Mouse (Mus musculus) megakaryocyte, embryonic 14.5 days (primary cell): Measurements from ENCODE around the gene Rbfox2.

ENCODE experiments used
- FLI1 ChIP-seq: IDR thresholded peaks from 2 replicates; pipeline ENCODE4 v1.6.1; 2012; ENCODE audit warnings: low read length, inconsistent platforms, mixed read lengths
- GATA1 ChIP-seq: IDR thresholded peaks from 3 replicates; pipeline ENCODE4 v1.6.1; 2012; ENCODE audit warnings: mixed read lengths, low read length, inconsistent platforms, borderline replicate concordance

DNA sequence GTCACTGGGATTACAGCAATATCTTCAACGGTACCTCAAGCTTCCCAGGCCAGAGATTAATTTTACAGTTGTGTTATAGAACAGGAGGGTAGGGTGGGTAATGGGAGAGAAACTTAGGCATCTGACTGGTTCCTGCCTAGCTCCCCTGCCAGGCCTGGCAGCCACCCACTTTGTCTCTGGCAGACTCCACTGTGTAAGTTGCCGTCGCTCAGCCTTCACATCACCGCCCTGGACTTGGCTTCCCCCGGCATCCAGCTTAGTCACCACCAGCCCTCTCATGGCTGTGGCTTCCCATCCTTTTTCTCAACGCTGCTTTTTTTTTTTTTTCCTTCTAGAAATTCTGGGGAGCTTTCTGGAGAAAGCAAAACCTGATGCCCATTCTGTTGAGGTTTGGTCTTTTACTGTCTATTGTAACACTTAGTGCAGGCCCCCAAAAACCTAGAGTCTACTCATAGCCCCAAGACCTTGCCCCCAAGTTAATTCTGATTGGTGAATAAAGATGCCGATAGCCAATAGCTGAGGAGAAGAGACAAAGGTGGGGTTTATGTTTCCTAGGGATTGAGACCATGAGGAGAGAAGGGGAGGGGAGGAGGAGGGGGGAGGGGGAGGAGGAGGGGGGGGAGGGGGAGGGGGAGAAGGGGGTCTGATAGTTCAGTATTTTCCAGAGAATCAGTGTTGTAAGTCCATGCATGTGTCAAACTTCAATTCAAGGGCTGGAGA is 25.6 kb upstream of the Rbfox2 start:
- TF ChIP-seq GATA1 (no peak), FLI1 (no peak)
